Mouse (Mus musculus): ENCODE measurements around the gene Ganc. TPM values are rescaled to one million over a fixed set of nuclear protein-coding genes. Genes with fewer than 3 reads are reported as not detected.

Ganc gene
- total RNA-seq, 1 experiment, result 5.1 TPM

- Histone ChIP-seq H3K36me3 (ENCODE audit: control insufficient read depth, insufficient read depth, low read length, poor library complexity, severe bottlenecking) (no peaks in the 10 kb centered on the region), H3K4me3 (ENCODE audit: insufficient read depth in 1 of 2, low read depth in 1 of 2, low read length in 2 of 2, poor library complexity in 1 of 2, severe bottlenecking in 1 of 2) (no peak overlapping the region), H3K4me1 (ENCODE audit: control insufficient read depth in 2 of 2, insufficient read depth in 2 of 2, low read length in 2 of 2, poor library complexity in 1 of 2) (no peaks in the 10 kb centered on the region), H3K9me3 (ENCODE audit: control insufficient read depth, insufficient read depth, low read depth, low read length) (no peaks in the 10 kb centered on the region), H3K9ac (ENCODE audit: insufficient read depth, low read depth, low read length, poor library complexity, severe bottlenecking) (no peak overlapping the region), H3K27ac (ENCODE audit: insufficient read depth, low read depth, low read length, poor library complexity, severe bottlenecking) (no peak overlapping the region)
- DNase-seq (ENCODE audit: low read depth, low spot score), result no peak
- in situ Hi-C loops (cut with MboI; ENCODE audit: low sequenced_read_pairs in 2 of 2, unreplicated experiment in 2 of 2), result no loop called here
- TF ChIP-seq ZNF384 (IDR thresholded peaks at IDR 0.05; ENCODE audit: low read depth, low read length), result no peak
These were observed 61.7 kb downstream of the Ganc start for GRCm38 (mm10) chr2:120465397-120465785.

GRCm38 (mm10) chr2:120468011-120468410 is 64.3 kb downstream of the Ganc start:
- Histone ChIP-seq H3K9ac (ENCODE audit: insufficient read depth, low read depth, low read length, poor library complexity, severe bottlenecking) (no peak overlapping the region), H3K36me3 (ENCODE audit: control insufficient read depth, insufficient read depth, low read length, poor library complexity, severe bottlenecking) (no peaks in the 10 kb centered on the region), H3K27ac (ENCODE audit: insufficient read depth, low read depth, low read length, poor library complexity, severe bottlenecking) (no peak overlapping the region), H3K4me3 (ENCODE audit: insufficient read depth in 1 of 2, low read depth in 1 of 2, low read length in 2 of 2, poor library complexity in 1 of 2, severe bottlenecking in 1 of 2) (no peak overlapping the region), H3K4me1 (ENCODE audit: control insufficient read depth in 2 of 2, insufficient read depth in 2 of 2, low read length in 2 of 2, poor library complexity in 1 of 2) (peaks cover 0 to 3% of the 10 kb centered on the region in 2 experiments; a peak in 2 of 4 replicates), H3K9me3 (ENCODE audit: control insufficient read depth, insufficient read depth, low read depth, low read length) (no peaks in the 10 kb centered on the region)
- in situ Hi-C loops (cut with MboI; ENCODE audit: low sequenced_read_pairs in 2 of 2, unreplicated experiment in 2 of 2), result no loop called here
- DNase-seq (ENCODE audit: low read depth, low spot score), result no peak
- TF ChIP-seq HCFC1 (IDR thresholded peaks at IDR 0.05; ENCODE audit: borderline replicate concordance, insufficient read depth, low read length), result no peak
- TF ChIP-seq ZNF384 (IDR thresholded peaks at IDR 0.05; ENCODE audit: low read depth, low read length), result no peak
- TF ChIP-seq ZC3H11A (IDR thresholded peaks at IDR 0.05; ENCODE audit: borderline replicate concordance, low read depth, low read length), result no peak
- TF ChIP-seq MAFK (IDR thresholded peaks at IDR 0.05; ENCODE audit: insufficient read depth, low read depth, low read length), result no peak
- no peak for TF ChIP-seq CHD2 (IDR thresholded peaks at IDR 0.05; ENCODE audit: low read depth, low read length)

GRCm38 (mm10) chr2:120469220-120469619 is 65.5 kb downstream of the Ganc start:
- in situ Hi-C loops (cut with MboI; ENCODE audit: low sequenced_read_pairs in 2 of 2, unreplicated experiment in 2 of 2), result no loop called here
- DNase-seq (ENCODE audit: low read depth, low spot score), result no peak
- H3K9ac ChIP-seq (ENCODE audit: insufficient read depth, low read depth, low read length, poor library complexity, severe bottlenecking), result no peak overlapping the region
- H3K9me3 ChIP-seq (ENCODE audit: control insufficient read depth, insufficient read depth, low read depth, low read length), result no peaks in the 10 kb centered on the region
- no peaks in the 10 kb centered on the region for H3K36me3 ChIP-seq (ENCODE audit: control insufficient read depth, insufficient read depth, low read length, poor library complexity, severe bottlenecking)
- H3K4me1 ChIP-seq (ENCODE audit: control insufficient read depth in 2 of 2, insufficient read depth in 2 of 2, low read length in 2 of 2, poor library complexity in 1 of 2), result peaks cover 0 to 8% of the 10 kb centered on the region in 2 experiments; a peak in 2 of 4 replicates
- no peak for TF ChIP-seq ZC3H11A (IDR thresholded peaks at IDR 0.05; ENCODE audit: borderline replicate concordance, low read depth, low read length)
- TF ChIP-seq MAFK (IDR thresholded peaks at IDR 0.05; ENCODE audit: insufficient read depth, low read depth, low read length), result no peak
- TF ChIP-seq HCFC1 (IDR thresholded peaks at IDR 0.05; ENCODE audit: borderline replicate concordance, insufficient read depth, low read length), result no peak
- no peak for TF ChIP-seq CHD2 (IDR thresholded peaks at IDR 0.05; ENCODE audit: low read depth, low read length)
- TF ChIP-seq ZNF384 (IDR thresholded peaks at IDR 0.05; ENCODE audit: low read depth, low read length), result no peak
- H3K4me3 ChIP-seq (ENCODE audit: insufficient read depth in 1 of 2, low read depth in 1 of 2, low read length in 2 of 2, poor library complexity in 1 of 2, severe bottlenecking in 1 of 2), result no peak overlapping the region
- H3K27ac ChIP-seq (ENCODE audit: insufficient read depth, low read depth, low read length, poor library complexity, severe bottlenecking), result no peak overlapping the region

- no peak overlapping the region for H3K27ac ChIP-seq (ENCODE audit: insufficient read depth, low read depth, low read length, poor library complexity, severe bottlenecking)
- H3K9ac ChIP-seq (ENCODE audit: insufficient read depth, low read depth, low read length, poor library complexity, severe bottlenecking), result no peak overlapping the region
- TF ChIP-seq ZC3H11A (IDR thresholded peaks at IDR 0.05; ENCODE audit: borderline replicate concordance, low read depth, low read length) (no peak), HCFC1 (IDR thresholded peaks at IDR 0.05; ENCODE audit: borderline replicate concordance, insufficient read depth, low read length) (no peak), CHD2 (IDR thresholded peaks at IDR 0.05; ENCODE audit: low read depth, low read length) (no peak)
- peaks cover 0 to 8% of the 10 kb centered on the region in 2 experiments; a peak in 2 of 4 replicates for H3K4me1 ChIP-seq (ENCODE audit: control insufficient read depth in 2 of 2, insufficient read depth in 2 of 2, low read length in 2 of 2, poor library complexity in 1 of 2)
- no peak overlapping the region for H3K4me3 ChIP-seq (ENCODE audit: insufficient read depth in 1 of 2, low read depth in 1 of 2, low read length in 2 of 2, poor library complexity in 1 of 2, severe bottlenecking in 1 of 2)
- no peaks in the 10 kb centered on the region for H3K9me3 ChIP-seq (ENCODE audit: control insufficient read depth, insufficient read depth, low read depth, low read length)
- no peak for DNase-seq (ENCODE audit: low read depth, low spot score)
- in situ Hi-C loops (cut with MboI; ENCODE audit: low sequenced_read_pairs in 2 of 2, unreplicated experiment in 2 of 2), result no loop called here
- no peaks in the 10 kb centered on the region for H3K36me3 ChIP-seq (ENCODE audit: control insufficient read depth, insufficient read depth, low read length, poor library complexity, severe bottlenecking)
These were observed 66.0 kb downstream of the Ganc start for GRCm38 (mm10) chr2:120469715-120470114.

- in situ Hi-C loops (cut with MboI; ENCODE audit: low sequenced_read_pairs in 2 of 2, unreplicated experiment in 2 of 2), result no loop called here
- Histone ChIP-seq H3K9ac (ENCODE audit: insufficient read depth, low read depth, low read length, poor library complexity, severe bottlenecking) (no peak overlapping the region), H3K4me1 (ENCODE audit: control insufficient read depth in 2 of 2, insufficient read depth in 2 of 2, low read length in 2 of 2, poor library complexity in 1 of 2) (peaks cover 0 to 11% of the 10 kb centered on the region in 2 experiments; a peak in 2 of 4 replicates), H3K9me3 (ENCODE audit: control insufficient read depth, insufficient read depth, low read depth, low read length) (no peaks in the 10 kb centered on the region), H3K36me3 (ENCODE audit: control insufficient read depth, insufficient read depth, low read length, poor library complexity, severe bottlenecking) (no peaks in the 10 kb centered on the region), H3K27ac (ENCODE audit: insufficient read depth, low read depth, low read length, poor library complexity, severe bottlenecking) (no peak overlapping the region), H3K4me3 (ENCODE audit: insufficient read depth in 1 of 2, low read depth in 1 of 2, low read length in 2 of 2, poor library complexity in 1 of 2, severe bottlenecking in 1 of 2) (no peak overlapping the region)
- TF ChIP-seq MAFK (IDR thresholded peaks at IDR 0.05; ENCODE audit: insufficient read depth, low read depth, low read length) (no peak), ZC3H11A (IDR thresholded peaks at IDR 0.05; ENCODE audit: borderline replicate concordance, low read depth, low read length) (no peak), CHD2 (IDR thresholded peaks at IDR 0.05; ENCODE audit: low read depth, low read length) (no peak), ZNF384 (IDR thresholded peaks at IDR 0.05; ENCODE audit: low read depth, low read length) (no peak), HCFC1 (IDR thresholded peaks at IDR 0.05; ENCODE audit: borderline replicate concordance, insufficient read depth, low read length) (no peak)
- no peak for DNase-seq (ENCODE audit: low read depth, low spot score)
These were observed 67.2 kb downstream of the Ganc start for GRCm38 (mm10) chr2:120470856-120471255.
